Mouse (Mus musculus) kidney, postnatal 25 days (tissue): Measurements from ENCODE around the gene Crls1.
A peak's percentile ranks its signal among the peaks of the same experiment; 100 is the strongest.

ENCODE experiments used
- DNase-seq, 2 experiments: peaks; one replicate each; pipeline ENCODE4 v3.0.0; 2021; ENCODE audit warnings: mixed read lengths in 2 of 2

Gene Crls1

GRCm38 (mm10) chr2:132885312-132885711 lies 38.8 kb downstream of the Crls1 start:
- no peak for DNase-seq

DNA sequence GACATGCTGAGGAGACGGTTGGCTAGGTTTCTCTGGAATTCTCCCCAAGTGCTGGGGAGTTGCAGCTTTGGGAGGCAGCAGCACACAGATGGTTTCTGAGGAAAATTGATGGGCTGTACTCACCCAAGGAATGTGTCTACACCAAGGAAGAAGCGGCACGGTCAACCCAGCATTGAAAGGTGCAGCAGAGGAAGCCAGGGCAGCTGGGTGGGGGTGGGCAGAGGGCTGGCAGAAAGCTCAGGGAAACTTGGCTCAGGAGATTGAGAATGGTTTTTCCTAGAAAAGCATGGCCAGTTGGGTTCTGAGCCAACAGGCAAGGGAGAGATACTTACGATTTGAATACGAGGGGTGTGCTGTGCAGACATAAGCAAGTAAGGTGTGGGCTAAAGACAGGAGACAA lies 47.4 kb downstream of the Crls1 start:
- no peak for DNase-seq

DNA sequence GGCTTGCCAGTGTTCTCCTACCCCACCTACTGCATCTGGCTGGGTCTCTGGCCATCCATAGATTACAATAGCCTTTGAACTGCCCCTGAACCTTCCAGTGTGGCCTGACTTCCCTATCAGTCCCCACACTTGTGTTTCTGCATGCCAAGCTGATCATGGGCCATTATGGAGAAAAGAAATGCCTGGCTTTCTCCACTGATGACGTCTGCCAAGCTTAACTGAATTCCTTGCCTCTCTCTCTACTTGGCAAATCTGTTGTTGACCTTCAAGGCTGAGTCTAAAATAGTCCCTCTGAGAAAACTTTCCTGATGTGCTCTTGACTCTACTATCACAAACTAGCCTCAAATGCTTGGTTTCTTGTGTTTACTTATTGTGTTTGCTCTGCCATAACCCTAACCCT lies 51.7 kb downstream of the Crls1 start:
- no peak for DNase-seq

GRCm38 (mm10) chr2:132900596-132900995 lies 54.1 kb downstream of the Crls1 start:
- DNase-seq: no peak

DNA sequence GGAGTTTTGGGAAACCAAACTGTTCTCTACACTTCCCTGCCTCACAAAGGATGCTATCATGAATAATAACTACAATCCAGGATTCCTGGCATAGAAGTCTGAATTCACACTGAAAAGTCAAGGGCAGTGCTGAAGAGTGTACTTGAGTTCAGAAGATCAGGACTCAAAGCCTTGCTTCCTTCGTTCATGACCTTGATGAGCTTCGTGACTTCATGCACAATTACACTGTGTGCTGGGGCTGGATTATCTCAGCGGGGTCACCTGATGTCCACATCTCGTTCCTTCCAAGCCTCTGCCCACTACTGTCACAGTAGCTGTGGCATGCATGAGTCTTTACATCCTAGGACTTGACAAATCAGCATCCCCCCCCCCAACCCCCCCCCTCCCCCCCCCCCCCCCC lies 55.2 kb downstream of the Crls1 start:
- DNase-seq: no peak

DNA sequence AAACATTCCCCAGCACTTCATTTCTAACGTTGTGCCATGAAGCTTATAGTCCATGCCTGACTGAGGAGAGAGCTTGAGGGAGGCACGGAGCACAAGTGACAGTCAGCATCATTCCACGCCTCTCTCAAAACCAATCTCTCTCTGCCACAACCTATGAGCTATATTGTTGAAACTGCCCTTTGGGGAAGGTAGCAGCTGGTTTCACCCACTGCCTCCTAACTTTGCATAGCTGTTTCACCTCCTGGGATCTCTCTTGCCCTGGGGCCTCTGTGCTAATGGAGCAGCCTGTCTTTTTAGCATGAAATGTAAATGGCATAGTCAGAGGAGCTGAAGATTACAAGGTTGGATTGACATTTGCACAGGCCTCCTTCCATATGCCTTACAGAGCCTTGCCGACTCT lies 55.6 kb downstream of the Crls1 start:
- DNase-seq: no peak

DNA sequence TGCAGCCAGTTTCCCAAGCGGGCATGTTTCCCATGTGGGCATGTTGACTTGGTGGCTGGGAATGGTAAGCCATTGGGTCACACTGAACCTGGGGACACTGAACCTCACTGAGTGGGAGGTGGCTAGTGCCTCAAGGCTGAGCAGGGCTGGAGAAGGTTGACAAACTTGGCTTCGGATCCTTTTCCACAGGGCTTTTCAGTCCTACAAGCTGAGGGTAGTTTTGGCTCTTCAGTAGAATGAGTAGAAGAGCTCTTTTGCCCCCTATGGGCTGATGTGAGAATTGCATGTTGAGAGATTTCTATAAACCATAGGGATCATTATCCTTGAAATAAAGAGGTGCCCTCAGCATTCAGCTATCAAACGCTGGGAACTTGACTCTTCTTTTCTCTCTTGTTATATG lies 57.0 kb downstream of the Crls1 start:
- DNase-seq: peak; percentile 41 to 72

- no peak for DNase-seq
These were observed 58.5 kb downstream of the Crls1 start for GRCm38 (mm10) chr2:132904961-132905360.

DNA sequence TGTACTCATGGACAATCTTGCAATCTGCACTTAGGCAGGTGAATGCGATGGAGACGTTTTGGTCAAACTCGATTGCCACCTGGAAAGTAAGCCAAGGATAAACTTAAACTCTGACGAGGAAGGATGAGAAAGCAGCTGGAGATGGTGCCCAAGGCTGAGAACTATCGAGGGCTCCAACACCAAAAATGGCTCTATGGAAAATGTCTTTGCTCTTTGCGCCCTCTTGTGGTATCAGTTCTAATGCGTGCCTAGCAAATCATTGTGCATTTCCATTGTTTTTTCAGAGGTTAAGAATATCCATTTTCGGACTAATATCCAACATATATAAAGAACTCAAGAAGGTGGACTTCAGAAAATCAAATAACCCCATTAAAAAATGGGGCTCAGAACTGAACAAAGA lies 60.3 kb downstream of the Crls1 start:
- DNase-seq: peak in 1 of 2 experiments; percentile 55

GRCm38 (mm10) chr2:132914785-132915184 lies 68.3 kb downstream of the Crls1 start:
- DNase-seq: no peak
